Mouse (Mus musculus) heart, adult 2 months (tissue): ENCODE measurements around the gene Mrpl24.

Source experiments
- CTCF ChIP-seq: fragments of 200-600 bp; IDR thresholded peaks from 2 replicates; pipeline ENCODE4 v1.8.1; 2022; ENCODE audit warnings: antibody characterized with exemption, mild to moderate bottlenecking, moderate library complexity
- EP300 ChIP-seq: fragments of 200-500 bp; IDR thresholded peaks from 2 replicates; pipeline ENCODE4 v1.6.1; 2011; ENCODE audit warnings: low read depth, low read length, control low read depth; ENCODE audit not compliant: insufficient read depth
- POLR2A ChIP-seq: fragments of 200-500 bp; IDR thresholded peaks from 2 replicates; pipeline ENCODE4 v1.6.1; 2011; ENCODE audit warnings: mild to moderate bottlenecking, low read depth, low read length, control low read depth; ENCODE audit not compliant: insufficient read depth

DNA sequence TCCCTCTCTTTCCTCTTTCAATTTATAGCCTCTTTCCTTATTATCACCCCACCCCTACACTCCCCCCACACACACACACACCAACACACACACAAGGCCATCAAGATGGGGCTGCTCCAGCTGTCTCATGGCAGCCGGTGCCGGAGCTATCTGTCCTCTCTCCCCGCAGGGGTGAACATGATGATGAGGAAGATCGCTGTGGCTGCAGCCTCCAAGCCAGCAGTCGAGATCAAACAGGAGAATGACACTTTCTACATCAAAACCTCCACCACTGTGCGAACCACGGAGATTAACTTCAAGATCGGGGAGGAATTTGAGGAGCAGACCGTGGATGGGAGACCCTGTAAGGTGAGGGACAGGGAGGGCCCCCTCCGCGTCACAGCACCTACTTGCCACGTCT lies 32.6 kb downstream of the Mrpl24 start:
- TF ChIP-seq CTCF (no peak), POLR2A (no peak), EP300 (no peak)
